Mouse (Mus musculus): ENCODE measurements at regions not wholly inside any gene's neighbourhood (a gene's known extent, or its start where the extent isn't known, plus 50 kb on each side); places are given as distances from the start of the nearest gene placed in this dataset.
A peak's percentile ranks its signal among the peaks of the same experiment; 100 is the strongest.

DNA sequence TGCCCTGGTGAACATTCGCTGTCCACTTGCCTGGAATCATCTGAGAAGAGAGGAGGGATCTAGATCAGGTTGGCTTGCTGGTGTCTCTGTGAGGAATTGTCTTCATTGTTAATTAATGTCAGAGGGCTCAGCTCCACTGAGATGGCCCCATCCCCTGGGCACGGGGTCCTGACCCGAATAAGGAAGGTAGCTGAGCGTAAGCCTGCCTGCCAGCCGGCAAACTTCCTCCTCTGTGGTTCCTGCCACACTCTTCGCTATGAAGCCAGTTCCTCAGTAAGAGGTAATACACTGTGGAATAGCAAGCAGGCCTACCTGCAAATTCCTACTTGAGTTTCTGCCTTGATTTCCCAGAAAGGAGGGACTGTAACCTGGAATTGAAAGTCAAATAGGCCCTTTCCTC is 87.3 kb upstream of the Smyd2 start:
- 66% methylated on average over 6 of the region's 6 CpGs for WGBS
- ATAC-seq (ENCODE audit: low FRiP score, low TSS enrichment): no peak

GRCm38 (mm10) chr1:190007271-190007670 is 85.1 kb upstream of the Smyd2 start:
- 45% methylated on average over 7 of the region's 7 CpGs for WGBS
- Histone ChIP-seq H3K9me3 (ENCODE audit: control insufficient read depth, low read length) (no peaks in the 10 kb centered on the region), H3K36me3 (ENCODE audit: control insufficient read depth, insufficient read depth, low read length) (no peaks in the 10 kb centered on the region), H3K27me3 (ENCODE audit: control insufficient read depth, insufficient read depth, low read length) (peaks cover 10% of the 10 kb centered on the region), H3K4me3 (ENCODE audit: low read length) (no peak overlapping the region), H3K27ac (ENCODE audit: low read depth, low read length) (no peak overlapping the region), H3K4me2 (replicated peaks; ENCODE audit: low read depth, low read length) (no peak overlapping the region), H3K4me1 (ENCODE audit: control insufficient read depth, insufficient read depth, low read length) (no peaks in the 10 kb centered on the region), H3K9ac (ENCODE audit: low read depth, low read length) (no peak overlapping the region)
- ATAC-seq (ENCODE audit: low FRiP score, low TSS enrichment): no peak

More for the DNA sequence above, 87.3 kb upstream of the Smyd2 start:
- H3K4me1 ChIP-seq (ENCODE audit: control insufficient read depth, insufficient read depth, low read length): no peaks in the 10 kb centered on the region
- H3K27me3 ChIP-seq (ENCODE audit: control insufficient read depth, insufficient read depth, low read length): peaks cover 10% of the 10 kb centered on the region
- H3K27ac ChIP-seq (ENCODE audit: low read depth, low read length): no peak overlapping the region
- H3K36me3 ChIP-seq (ENCODE audit: control insufficient read depth, insufficient read depth, low read length): no peaks in the 10 kb centered on the region
- H3K9ac ChIP-seq (ENCODE audit: low read depth, low read length): no peak overlapping the region
- H3K9me3 ChIP-seq (ENCODE audit: control insufficient read depth, low read length): no peaks in the 10 kb centered on the region
- no peak overlapping the region for H3K4me3 ChIP-seq (ENCODE audit: low read length)
- no peak overlapping the region for H3K4me2 ChIP-seq (replicated peaks; ENCODE audit: low read depth, low read length)

DNA sequence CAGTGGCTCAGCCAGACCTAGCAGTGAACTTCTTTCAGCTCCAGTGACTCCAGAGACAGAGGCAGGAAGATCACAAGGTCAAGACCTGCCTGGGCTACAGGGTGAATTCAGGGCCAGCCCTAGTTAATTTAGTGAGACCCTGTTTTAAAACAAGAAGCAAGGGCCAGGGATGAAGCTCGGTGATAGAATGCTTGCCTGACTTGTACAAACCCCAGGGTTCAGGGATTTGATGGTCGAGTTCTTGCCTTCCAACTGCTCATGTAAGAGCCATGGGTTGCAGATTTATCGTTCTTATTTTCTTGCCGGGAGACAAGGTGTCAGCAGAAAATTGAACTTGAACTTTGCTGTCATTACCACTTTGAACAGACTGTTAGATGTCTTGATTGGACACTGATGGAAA is 78.9 kb upstream of the Smyd2 start:
- WGBS: 25% methylated on average over 4 of the region's 4 CpGs
- Histone ChIP-seq H3K27ac (ENCODE audit: low read depth, low read length) (no peak overlapping the region), H3K4me2 (replicated peaks; ENCODE audit: low read depth, low read length) (no peak overlapping the region), H3K9me3 (ENCODE audit: control insufficient read depth, low read length) (peaks cover 4% of the 10 kb centered on the region; the same call in 1 of the 2 replicates), H3K4me1 (ENCODE audit: control insufficient read depth, insufficient read depth, low read length) (no peaks in the 10 kb centered on the region), H3K9ac (ENCODE audit: low read depth, low read length) (no peak overlapping the region), H3K36me3 (ENCODE audit: control insufficient read depth, insufficient read depth, low read length) (no peaks in the 10 kb centered on the region), H3K27me3 (ENCODE audit: control insufficient read depth, insufficient read depth, low read length) (no peaks in the 10 kb centered on the region), H3K4me3 (ENCODE audit: low read length) (no peak overlapping the region)
- peak; percentile 62; the same call in 1 of the 2 replicates for ATAC-seq (ENCODE audit: low FRiP score, low TSS enrichment)

DNA sequence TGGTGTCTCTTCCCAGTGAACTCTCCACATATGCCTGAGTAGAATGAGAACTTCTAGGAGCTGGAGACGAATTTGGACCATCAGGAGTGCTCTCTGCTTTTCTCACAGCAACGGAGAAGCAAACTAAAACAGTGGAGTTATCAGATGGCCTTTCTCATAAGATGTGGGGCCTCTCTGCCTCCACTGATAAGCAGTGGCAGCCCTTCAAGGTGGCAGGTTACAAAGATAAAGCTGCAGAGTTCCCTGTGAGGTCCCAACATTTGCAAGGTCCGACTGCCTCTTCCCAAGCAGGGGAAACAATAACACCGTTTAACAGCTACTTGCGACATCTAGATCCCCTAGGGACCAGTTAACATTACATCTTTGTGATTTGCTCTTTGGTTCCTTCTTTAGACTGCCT is 71.5 kb upstream of the Smyd2 start:
- 30% methylated on average over 5 of the region's 5 CpGs for WGBS
- H3K4me1 ChIP-seq (ENCODE audit: control insufficient read depth, insufficient read depth, low read length): 0 out of 2 replicates have a peak, but pooled peaks cover 9% of the 10 kb centered on the region
- no peak overlapping the region for H3K4me2 ChIP-seq (replicated peaks; ENCODE audit: low read depth, low read length)
- H3K9me3 ChIP-seq (ENCODE audit: control insufficient read depth, low read length): peaks cover 4% of the 10 kb centered on the region; the same call in 1 of the 2 replicates
- H3K9ac ChIP-seq (ENCODE audit: low read depth, low read length): no peak overlapping the region
- no peak overlapping the region for H3K4me3 ChIP-seq (ENCODE audit: low read length)
- H3K27me3 ChIP-seq (ENCODE audit: control insufficient read depth, insufficient read depth, low read length): peaks cover 7% of the 10 kb centered on the region; the same call in 1 of the 2 replicates
- ATAC-seq (ENCODE audit: low FRiP score, low TSS enrichment): no peak
- no peak overlapping the region for H3K27ac ChIP-seq (ENCODE audit: low read depth, low read length)
- H3K36me3 ChIP-seq (ENCODE audit: control insufficient read depth, insufficient read depth, low read length): no peaks in the 10 kb centered on the region

GRCm38 (mm10) chr1:189993221-189993620 is 71.1 kb upstream of the Smyd2 start:
- Histone ChIP-seq H3K9ac (ENCODE audit: low read depth, low read length) (no peak overlapping the region), H3K4me3 (ENCODE audit: low read length) (no peak overlapping the region), H3K4me2 (replicated peaks; ENCODE audit: low read depth, low read length) (no peak overlapping the region), H3K27me3 (ENCODE audit: control insufficient read depth, insufficient read depth, low read length) (peaks cover 11% of the 10 kb centered on the region), H3K36me3 (ENCODE audit: control insufficient read depth, insufficient read depth, low read length) (no peaks in the 10 kb centered on the region), H3K27ac (ENCODE audit: low read depth, low read length) (no peak overlapping the region), H3K4me1 (ENCODE audit: control insufficient read depth, insufficient read depth, low read length) (0 out of 2 replicates have a peak, but pooled peaks cover 9% of the 10 kb centered on the region), H3K9me3 (ENCODE audit: control insufficient read depth, low read length) (peaks cover 2% of the 10 kb centered on the region; the same call in 1 of the 2 replicates)
- no peak for ATAC-seq (ENCODE audit: low FRiP score, low TSS enrichment)
- 88% methylated on average over 3 of the region's 3 CpGs for WGBS

DNA sequence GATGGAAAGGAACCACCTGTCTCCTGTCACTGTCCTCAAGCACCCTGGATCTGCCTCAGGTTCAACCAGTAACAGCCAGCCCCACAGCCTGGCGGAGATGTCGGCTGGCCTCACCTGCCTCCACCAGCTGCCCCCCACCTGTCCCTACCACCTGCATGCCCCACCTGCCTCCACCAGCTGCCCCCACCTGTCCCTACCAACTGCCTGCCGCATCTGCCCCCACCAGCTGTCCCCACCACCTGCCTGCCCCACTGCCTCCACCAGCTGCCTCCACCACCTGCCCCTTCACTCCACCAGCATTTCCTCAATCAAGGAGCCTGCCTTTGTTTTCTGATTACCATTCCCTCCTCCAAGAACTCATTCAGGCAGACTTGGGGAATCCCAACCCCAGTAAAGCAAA is 68.9 kb upstream of the Smyd2 start:
- Histone ChIP-seq H3K27ac (ENCODE audit: low read depth, low read length) (no peak overlapping the region), H3K4me1 (ENCODE audit: control insufficient read depth, insufficient read depth, low read length) (0 out of 2 replicates have a peak, but pooled peaks cover 9% of the 10 kb centered on the region), H3K9me3 (ENCODE audit: control insufficient read depth, low read length) (no peaks in the 10 kb centered on the region), H3K4me3 (ENCODE audit: low read length) (no peak overlapping the region), H3K4me2 (replicated peaks; ENCODE audit: low read depth, low read length) (no peak overlapping the region), H3K27me3 (ENCODE audit: control insufficient read depth, insufficient read depth, low read length) (peaks cover 13% of the 10 kb centered on the region), H3K9ac (ENCODE audit: low read depth, low read length) (no peak overlapping the region), H3K36me3 (ENCODE audit: control insufficient read depth, insufficient read depth, low read length) (no peaks in the 10 kb centered on the region)
- WGBS: 64% methylated on average over 3 of the region's 3 CpGs
- no peak for ATAC-seq (ENCODE audit: low FRiP score, low TSS enrichment)

DNA sequence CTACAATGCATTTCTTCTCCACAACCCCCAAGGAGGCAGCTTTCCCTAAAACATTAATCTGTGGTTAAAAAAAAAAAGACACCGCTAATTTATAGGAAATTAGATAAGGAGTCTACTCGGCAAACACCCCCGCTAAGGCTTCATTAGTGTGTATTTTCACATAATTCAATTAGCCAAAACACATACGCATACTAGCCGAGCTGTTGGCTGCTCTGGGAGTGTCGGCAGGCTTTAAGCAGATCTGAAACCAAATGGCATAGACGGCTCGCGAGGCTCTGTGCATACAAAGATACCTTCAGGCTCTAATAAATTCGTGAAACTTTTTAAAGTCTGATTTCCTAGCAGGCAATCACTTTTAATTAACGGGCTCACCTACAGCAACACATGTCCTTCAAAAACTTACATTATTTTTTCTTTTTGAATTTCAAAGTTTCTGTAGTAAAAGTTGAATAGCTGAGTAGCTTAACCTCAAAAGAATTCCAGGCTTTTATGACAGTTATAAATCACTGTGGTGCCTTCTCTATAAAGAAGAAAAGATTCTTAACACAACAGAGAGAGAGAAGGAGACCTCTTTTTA is 68.0 kb upstream of the Smyd2 start:
- H3K36me3 ChIP-seq (ENCODE audit: control insufficient read depth, insufficient read depth, low read length): no peaks in the 10 kb centered on the region
- H3K9me3 ChIP-seq (ENCODE audit: control insufficient read depth, low read length): no peaks in the 10 kb centered on the region
- H3K4me3 ChIP-seq (ENCODE audit: low read length): no peak overlapping the region
- 0 out of 2 replicates have a peak, but pooled peaks cover 9% of the 10 kb centered on the region for H3K4me1 ChIP-seq (ENCODE audit: control insufficient read depth, insufficient read depth, low read length)
- 8% methylated on average over 11 of the region's 11 CpGs for WGBS
- ATAC-seq (ENCODE audit: low FRiP score, low TSS enrichment): no peak
- H3K27ac ChIP-seq (ENCODE audit: low read depth, low read length): no peak overlapping the region
- H3K4me2 ChIP-seq (replicated peaks; ENCODE audit: low read depth, low read length): peak overlapping the region; percentile 10; the same call in 1 of the 2 replicates
- H3K9ac ChIP-seq (ENCODE audit: low read depth, low read length): no peak overlapping the region
- peaks cover 13% of the 10 kb centered on the region for H3K27me3 ChIP-seq (ENCODE audit: control insufficient read depth, insufficient read depth, low read length)

- WGBS: 6% methylated on average over 14 of the region's 14 CpGs
- no peaks in the 10 kb centered on the region for H3K9me3 ChIP-seq (ENCODE audit: control insufficient read depth, low read length)
- peak overlapping the region; percentile 29 for H3K4me2 ChIP-seq (replicated peaks; ENCODE audit: low read depth, low read length)
- no peak overlapping the region; the same call in 1 of the 2 replicates for H3K4me3 ChIP-seq (ENCODE audit: low read length)
- H3K4me1 ChIP-seq (ENCODE audit: control insufficient read depth, insufficient read depth, low read length): 0 out of 2 replicates have a peak, but pooled peaks cover 9% of the 10 kb centered on the region
- H3K27ac ChIP-seq (ENCODE audit: low read depth, low read length): no peak overlapping the region
- peaks cover 13% of the 10 kb centered on the region for H3K27me3 ChIP-seq (ENCODE audit: control insufficient read depth, insufficient read depth, low read length)
- H3K9ac ChIP-seq (ENCODE audit: low read depth, low read length): no peak overlapping the region
- H3K36me3 ChIP-seq (ENCODE audit: control insufficient read depth, insufficient read depth, low read length): no peaks in the 10 kb centered on the region
- ATAC-seq (ENCODE audit: low FRiP score, low TSS enrichment): peak; percentile 13; the same call in 1 of the 2 replicates
Observed at GRCm38 (mm10) chr1:189989376-189989775, 67.2 kb upstream of the Smyd2 start.

GRCm38 (mm10) chr1:189988864-189989263 is 66.7 kb upstream of the Smyd2 start:
- H3K9ac ChIP-seq (ENCODE audit: low read depth, low read length): no peak overlapping the region
- no peak overlapping the region for H3K4me3 ChIP-seq (ENCODE audit: low read length)
- H3K36me3 ChIP-seq (ENCODE audit: control insufficient read depth, insufficient read depth, low read length): no peaks in the 10 kb centered on the region
- H3K4me2 ChIP-seq (replicated peaks; ENCODE audit: low read depth, low read length): no peak overlapping the region
- peaks cover 13% of the 10 kb centered on the region for H3K27me3 ChIP-seq (ENCODE audit: control insufficient read depth, insufficient read depth, low read length)
- no peaks in the 10 kb centered on the region for H3K9me3 ChIP-seq (ENCODE audit: control insufficient read depth, low read length)
- WGBS: 83% methylated on average over 3 of the region's 3 CpGs
- 0 out of 2 replicates have a peak, but pooled peaks cover 9% of the 10 kb centered on the region for H3K4me1 ChIP-seq (ENCODE audit: control insufficient read depth, insufficient read depth, low read length)
- no peak overlapping the region for H3K27ac ChIP-seq (ENCODE audit: low read depth, low read length)
- ATAC-seq (ENCODE audit: low FRiP score, low TSS enrichment): peak; percentile 55; the same call in 1 of the 2 replicates
